Mouse (Mus musculus): ENCODE results near the gene Gm10647. TPM values are rescaled to one million over a fixed set of nuclear protein-coding genes. Genes with fewer than 3 reads are reported as not detected.

The Gm10647 gene
- polyA plus RNA-seq, 1 experiment = 0.33 TPM

- TF ChIP-seq POLR2A (IDR thresholded peaks at IDR 0.05; ENCODE audit: low read depth, low read length) = peak; percentile 56
- no peak for TF ChIP-seq CTCF (IDR thresholded peaks at IDR 0.05; ENCODE audit: borderline replicate concordance, insufficient read depth, low read length)
- Histone ChIP-seq H3K4me1 (ENCODE audit: control insufficient read depth, insufficient read depth, low read length) (no peaks in the 10 kb centered on the region), H3K27ac (ENCODE audit: insufficient read depth, low read length) (no peak within 1 kb of the TSS), H3K4me3 (ENCODE audit: insufficient read depth, low read length) (peak within 1 kb of the TSS; percentile 69)
Measured at GRCm38 (mm10) chr9:66834318-66835096, 37.7 kb downstream of the Gm10647 start, which contains the start of gene Aph1c. Gene Aph1c, minus strand, starts transcription at chr9:66834726.

- H3K4me3 ChIP-seq (ENCODE audit: insufficient read depth, low read length) = peak overlapping the region; percentile 53
- H3K27ac ChIP-seq (ENCODE audit: insufficient read depth, low read length) = no peak overlapping the region
- H3K4me1 ChIP-seq (ENCODE audit: control insufficient read depth, insufficient read depth, low read length) = no peaks in the 10 kb centered on the region
- TF ChIP-seq CTCF (IDR thresholded peaks at IDR 0.05; ENCODE audit: borderline replicate concordance, insufficient read depth, low read length) (no peak), POLR2A (IDR thresholded peaks at IDR 0.05; ENCODE audit: low read depth, low read length) (no peak)
Measured at GRCm38 (mm10) chr9:66835097-66835480, 38.2 kb downstream of the Gm10647 start.

DNA sequence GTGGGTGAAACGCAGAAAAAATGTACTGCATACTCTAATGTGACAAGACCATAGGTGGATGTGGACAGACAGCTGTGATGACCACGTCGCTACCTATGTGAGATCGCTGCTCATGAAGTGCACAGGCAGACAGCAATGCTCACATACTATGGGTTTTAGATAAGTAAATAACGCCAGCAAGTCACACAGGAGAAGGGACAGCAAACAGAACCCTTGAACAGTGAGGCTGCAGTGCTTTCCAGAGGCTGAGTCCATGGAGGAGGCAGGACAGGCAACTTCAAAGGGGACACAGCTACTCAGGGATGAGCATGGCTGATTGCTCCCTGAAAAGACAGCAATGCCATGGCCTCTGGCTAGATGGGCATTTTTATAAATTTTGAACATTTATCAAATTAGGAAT lies 50.0 kb downstream of the Gm10647 start:
- Histone ChIP-seq H3K4me1 (ENCODE audit: control insufficient read depth, insufficient read depth, low read length) (no peaks in the 10 kb centered on the region), H3K4me3 (ENCODE audit: insufficient read depth, low read length) (no peak overlapping the region), H3K27ac (ENCODE audit: insufficient read depth, low read length) (no peak overlapping the region)
- TF ChIP-seq POLR2A (IDR thresholded peaks at IDR 0.05; ENCODE audit: low read depth, low read length) (no peak), CTCF (IDR thresholded peaks at IDR 0.05; ENCODE audit: borderline replicate concordance, insufficient read depth, low read length) (no peak)

Other genes starting within 250 kb of the Gm10647 start
- gene Usp3, start 203.9 kb upstream of the Gm10647 start, polyA plus RNA-seq (2011; ENCODE audit: insufficient read length, low read depth, missing spikeins) = 44.2 and 47.2 TPM in 2 replicates
- gene Car12, start 83.4 kb upstream of the Gm10647 start, polyA plus RNA-seq (2011; ENCODE audit: insufficient read length, low read depth, missing spikeins) = 5.3 and 8.5 TPM in 2 replicates
- 19.2 and 26.4 TPM in 2 replicates for gene Aph1b, start 1.5 kb upstream of the Gm10647 start, polyA plus RNA-seq (2011; ENCODE audit: insufficient read length, low read depth, missing spikeins)
- 0.40 and 4.9 TPM in 2 replicates for gene Aph1c, start 37.7 kb downstream of the Gm10647 start, polyA plus RNA-seq (2011; ENCODE audit: insufficient read length, low read depth, missing spikeins)
- gene Rab8b, start 122.6 kb downstream of the Gm10647 start, polyA plus RNA-seq (2011; ENCODE audit: insufficient read length, low read depth, missing spikeins) = 31.9 and 32.5 TPM in 2 replicates
- gene Rps27l, start 149.0 kb downstream of the Gm10647 start, polyA plus RNA-seq (2011; ENCODE audit: insufficient read length, low read depth, missing spikeins) = 664 and 850 TPM in 2 replicates
- gene Lactb, start 178.4 kb downstream of the Gm10647 start, polyA plus RNA-seq (2011; ENCODE audit: insufficient read length, low read depth, missing spikeins) = 15.4 and 21.9 TPM in 2 replicates

Data from embryonic fibroblast, embryonic 13.5 days (primary cell).